Comparison of ENCODE assay signal across 25 mouse cellular contexts in the genomic region with DNA sequence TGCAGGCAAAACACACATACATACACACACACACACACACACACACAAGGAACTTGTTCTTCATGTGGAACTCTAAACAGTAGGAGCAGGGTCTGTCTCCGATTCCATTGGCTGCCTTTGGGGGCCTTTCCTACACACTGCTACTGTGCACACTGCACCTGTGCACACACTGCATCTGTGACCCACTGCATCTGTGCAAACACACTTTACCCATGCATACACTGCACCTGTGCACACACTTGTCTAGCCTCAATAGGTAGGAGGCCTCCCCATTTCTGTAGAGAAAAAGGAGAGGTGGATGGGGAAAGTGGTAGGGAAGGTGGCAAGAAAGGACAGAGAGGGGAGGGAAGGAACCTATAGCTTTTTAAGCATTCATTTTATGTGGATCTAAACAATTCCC. TPM values are rescaled to one million over a fixed set of nuclear protein-coding genes. Genes with fewer than 3 reads are reported as not detected.
"Had no signal": no experiment of that assay in that cellular context is flagged by ENCODE, and none has a peak within 500 bp of the region (broad histone marks: within the 10 kb centered on the region; RNA-seq: fewer than 3 reads in every experiment).

No protein-coding gene starts in this region.

- ATAC-seq: forebrain, postnatal 0 days; hindbrain, postnatal 0 days; intestine, embryonic 16.5 days had no signal

- H3K36me3 ChIP-seq: heart, embryonic 13.5 days; heart, embryonic 15.5 days; hindbrain, embryonic 13.5 days; hindbrain, embryonic 15.5 days; kidney, embryonic 15.5 days; limb, embryonic 13.5 days; limb, embryonic 15.5 days had no signal

- H3K27ac ChIP-seq: heart, adult 2 months; heart, embryonic 13.5 days; hindbrain, embryonic 13.5 days; hindbrain, embryonic 15.5 days; hindbrain, postnatal 0 days; kidney, embryonic 15.5 days; kidney, postnatal 0 days; limb, embryonic 13.5 days; limb, embryonic 15.5 days had no signal

- H3K4me1 ChIP-seq: hindbrain, embryonic 13.5 days; hindbrain, embryonic 15.5 days; kidney, embryonic 15.5 days; limb, embryonic 13.5 days; limb, embryonic 15.5 days had no signal

- H3K4me3 ChIP-seq: heart, adult 2 months; heart, embryonic 13.5 days; heart, embryonic 15.5 days; hindbrain, embryonic 13.5 days; hindbrain, embryonic 15.5 days; kidney, embryonic 15.5 days; limb, embryonic 13.5 days; limb, embryonic 15.5 days had no signal

- H3K9ac ChIP-seq: forebrain, postnatal 0 days; heart, embryonic 13.5 days; heart, embryonic 15.5 days; hindbrain, embryonic 13.5 days; hindbrain, embryonic 15.5 days; kidney, embryonic 15.5 days; limb, embryonic 13.5 days; limb, embryonic 15.5 days had no signal

- H3K4me2 ChIP-seq: heart, embryonic 11.5 days; heart, embryonic 13.5 days; heart, embryonic 15.5 days; hindbrain, embryonic 13.5 days; hindbrain, embryonic 15.5 days; kidney, embryonic 15.5 days; limb, embryonic 13.5 days; limb, embryonic 15.5 days had no signal

- DNase-seq: forebrain, postnatal 0 days; gastrocnemius, postnatal 14 days; gastrocnemius, postnatal 36 days; heart, adult 11 months; heart, adult 2 months; heart, postnatal 14 days; heart, postnatal 36 days; kidney, adult 11 months; kidney, adult 2 months; kidney, adult 9 months; kidney, postnatal 14 days; kidney, postnatal 36 days; left cerebral cortex, postnatal 4 days had no signal

- H3K27me3 ChIP-seq: heart, embryonic 13.5 days; heart, embryonic 15.5 days; hindbrain, embryonic 13.5 days; hindbrain, embryonic 15.5 days; kidney, embryonic 15.5 days; limb, embryonic 13.5 days; limb, embryonic 15.5 days had no signal

- H3K9me3 ChIP-seq: heart, embryonic 13.5 days; heart, embryonic 15.5 days; hindbrain, embryonic 13.5 days; hindbrain, embryonic 15.5 days; kidney, embryonic 15.5 days; limb, embryonic 15.5 days had no signal

RNA-seq across cellular contexts. Expression of a gene that starts 49.5 kb away (rescaled TPM):
- total RNA-seq: hematopoietic stem cell, adult 5-6 weeks had no signal
